Mouse (Mus musculus) stomach, embryonic 16.5 days (tissue): ENCODE measurements at regions not wholly inside any gene's neighbourhood (a gene's known extent, or its start where the extent isn't known, plus 50 kb on each side); places are given as distances from the start of the nearest gene placed in this dataset.

Source experiments
- ATAC-seq: fragments of 200-750 bp; cut with Nextera tagmentation; 2 replicates; pipeline ENCODE4 v1.8.0; 2017; ENCODE audit warnings: moderate number of reproducible peaks, moderate TSS enrichment; ENCODE audit not compliant: insufficient read depth, low FRiP score
- H3K27ac ChIP-seq: fragments of 300-500 bp; sonication (generic); 2 replicates; pipeline ENCODE4 v1.5.1; 2014; ENCODE audit warnings: low read length
- H3K27me3 ChIP-seq: fragments of 300-500 bp; sonication (generic); 2 replicates; pipeline ENCODE4 v1.6.1; 2014; ENCODE audit warnings: low read length, control low read depth, mixed read lengths; ENCODE audit not compliant: control insufficient read depth, insufficient read depth
- H3K36me3 ChIP-seq: fragments of 300-500 bp; sonication (generic); 2 replicates; pipeline ENCODE4 v1.6.1; 2014; ENCODE audit warnings: low read length; ENCODE audit not compliant: control insufficient read depth, insufficient read depth
- H3K4me1 ChIP-seq: fragments of 300-500 bp; sonication (generic); 2 replicates; pipeline ENCODE4 v1.6.1; 2014; ENCODE audit warnings: low read length, control low read depth, mixed read lengths; ENCODE audit not compliant: control insufficient read depth, insufficient read depth
- H3K4me2 ChIP-seq: fragments of 300-500 bp; sonication (generic); 2 replicates; pipeline ENCODE4 v1.6.1; 2014; ENCODE audit warnings: low read depth, low read length, mixed read lengths
- H3K4me3 ChIP-seq: fragments of 300-500 bp; sonication (generic); replicated peaks from 2 replicates; pipeline ENCODE4 v1.5.1; 2014; ENCODE audit warnings: mild to moderate bottlenecking, low read length
- H3K9ac ChIP-seq: fragments of 300-500 bp; sonication (generic); 2 replicates; pipeline ENCODE4 v1.6.1; 2014; ENCODE audit warnings: low read length
- H3K9me3 ChIP-seq: fragments of 300-500 bp; sonication (generic); replicated peaks from 2 replicates; pipeline ENCODE4 v1.6.1; 2016; ENCODE audit warnings: low read length, control low read depth; ENCODE audit not compliant: control insufficient read depth
- WGBS: fragments of 180-500 bp; shearing (Covaris S2); extraction: QIAGEN DNeasy Blood & Tissue Kit; methylation state at CpG from one replicate; pipeline ENCODE4 v1.1.7; 2014; 5-methylcytosine and 5-hydroxymethylcytosine counted together

- Histone ChIP-seq H3K36me3 (no peaks in the 10 kb centered on the region), H3K9me3 (no peaks in the 10 kb centered on the region), H3K27me3 (no peaks in the 10 kb centered on the region), H3K9ac (no peak overlapping the region), H3K4me3 (no peak overlapping the region), H3K4me1 (no peaks in the 10 kb centered on the region), H3K27ac (no peak overlapping the region), H3K4me2 (no peak overlapping the region)
- ATAC-seq = no peak
- WGBS = 57% methylated on average over 10 of the region's 10 CpGs
These were observed 111.9 kb downstream of the Tbx5 start for GRCm38 (mm10) chr5:119944371-119944770.

GRCm38 (mm10) chr5:119948399-119948798, 115.9 kb downstream of the Tbx5 start:
- Histone ChIP-seq H3K4me2 (no peak overlapping the region), H3K9ac (no peak overlapping the region), H3K27me3 (no peaks in the 10 kb centered on the region), H3K27ac (no peak overlapping the region), H3K4me3 (no peak overlapping the region), H3K36me3 (no peaks in the 10 kb centered on the region), H3K9me3 (no peaks in the 10 kb centered on the region), H3K4me1 (no peaks in the 10 kb centered on the region)
- no peak for ATAC-seq
- WGBS = 71% methylated on average over 4 of the region's 4 CpGs

- no peaks in the 10 kb centered on the region for H3K27me3 ChIP-seq
- WGBS = 86% methylated on average over 2 of the region's 2 CpGs
- H3K4me3 ChIP-seq = no peak overlapping the region
- no peak overlapping the region for H3K9ac ChIP-seq
- no peak for ATAC-seq
- no peaks in the 10 kb centered on the region for H3K9me3 ChIP-seq
- H3K4me1 ChIP-seq = no peaks in the 10 kb centered on the region
- no peaks in the 10 kb centered on the region for H3K36me3 ChIP-seq
- no peak overlapping the region for H3K4me2 ChIP-seq
- H3K27ac ChIP-seq = no peak overlapping the region
These were observed 119.6 kb downstream of the Tbx5 start for GRCm38 (mm10) chr5:119952085-119952484.

GRCm38 (mm10) chr5:119953189-119953588, 120.7 kb downstream of the Tbx5 start:
- no peaks in the 10 kb centered on the region for H3K4me1 ChIP-seq
- H3K4me2 ChIP-seq = no peak overlapping the region
- no peaks in the 10 kb centered on the region for H3K27me3 ChIP-seq
- no peaks in the 10 kb centered on the region for H3K36me3 ChIP-seq
- 79% methylated on average over 5 of the region's 5 CpGs for WGBS
- no peak overlapping the region for H3K27ac ChIP-seq
- no peak for ATAC-seq
- no peak overlapping the region for H3K9ac ChIP-seq
- H3K4me3 ChIP-seq = no peak overlapping the region
- no peaks in the 10 kb centered on the region for H3K9me3 ChIP-seq

- WGBS = 52% methylated on average over 14 of the region's 14 CpGs
- no peaks in the 10 kb centered on the region for H3K9me3 ChIP-seq
- H3K4me2 ChIP-seq = no peak overlapping the region
- H3K4me3 ChIP-seq = no peak overlapping the region
- H3K36me3 ChIP-seq = no peaks in the 10 kb centered on the region
- H3K27ac ChIP-seq = no peak overlapping the region
- 0 out of 2 replicates have a peak, but pooled peaks cover under 1% of the 10 kb centered on the region for H3K27me3 ChIP-seq
- peak; percentile 33; the same call in 1 of the 2 replicates for ATAC-seq
- H3K4me1 ChIP-seq = 0 out of 2 replicates have a peak, but pooled peaks cover 2% of the 10 kb centered on the region
- H3K9ac ChIP-seq = no peak overlapping the region
These were observed 121.5 kb downstream of the Tbx5 start for GRCm38 (mm10) chr5:119953811-119954566.

GRCm38 (mm10) chr5:119958942-119959341, 126.5 kb downstream of the Tbx5 start:
- Histone ChIP-seq H3K9me3 (no peaks in the 10 kb centered on the region), H3K4me3 (no peak overlapping the region), H3K4me1 (0 out of 2 replicates have a peak, but pooled peaks cover 4% of the 10 kb centered on the region), H3K36me3 (no peaks in the 10 kb centered on the region), H3K4me2 (peak overlapping the region; percentile 19; the same call in 1 of the 2 replicates), H3K9ac (no peak overlapping the region), H3K27me3 (peaks cover 11% of the 10 kb centered on the region), H3K27ac (no peak overlapping the region)
- ATAC-seq = no peak
- WGBS = 10% methylated on average over 14 of the region's 14 CpGs

GRCm38 (mm10) chr5:119964751-119965150, 132.3 kb downstream of the Tbx5 start:
- no peak overlapping the region for H3K27ac ChIP-seq
- no peak overlapping the region for H3K9ac ChIP-seq
- H3K36me3 ChIP-seq = no peaks in the 10 kb centered on the region
- H3K4me3 ChIP-seq = no peak overlapping the region
- H3K27me3 ChIP-seq = peaks cover 5% of the 10 kb centered on the region
- no peak for ATAC-seq
- no peak overlapping the region for H3K4me2 ChIP-seq
- whole genome bisulfite sequencing = 27% methylated on average over 3 of the region's 3 CpGs
- H3K9me3 ChIP-seq = no peaks in the 10 kb centered on the region
- no peaks in the 10 kb centered on the region for H3K4me1 ChIP-seq

- Histone ChIP-seq H3K27me3 (no peaks in the 10 kb centered on the region; the same call in 1 of the 2 replicates), H3K4me2 (no peak overlapping the region), H3K4me1 (no peaks in the 10 kb centered on the region), H3K9ac (no peak overlapping the region), H3K9me3 (no peaks in the 10 kb centered on the region), H3K36me3 (no peaks in the 10 kb centered on the region), H3K4me3 (no peak overlapping the region), H3K27ac (no peak overlapping the region)
- 91% methylated on average over 16 of the region's 16 CpGs for WGBS
- ATAC-seq = no peak
These were observed 138.8 kb downstream of the Tbx5 start for GRCm38 (mm10) chr5:119971286-119971685.

- Histone ChIP-seq H3K9ac (no peak overlapping the region), H3K4me3 (no peak overlapping the region), H3K27ac (no peak overlapping the region), H3K4me2 (no peak overlapping the region), H3K27me3 (no peaks in the 10 kb centered on the region; the same call in 1 of the 2 replicates), H3K9me3 (no peaks in the 10 kb centered on the region), H3K4me1 (no peaks in the 10 kb centered on the region), H3K36me3 (no peaks in the 10 kb centered on the region)
- 31% methylated on average over 24 of the region's 24 CpGs for WGBS
- ATAC-seq = no peak
These were observed 140.5 kb downstream of the Tbx5 start for GRCm38 (mm10) chr5:119972802-119973437.
